Mouse (Mus musculus) heart, embryonic 13.5 days (tissue): Measurements from ENCODE around the gene Pramef25. TPM values are rescaled to one million over a fixed set of nuclear protein-coding genes. Genes with fewer than 3 reads are reported as not detected.
"Not testable (repeated sequence)": the region's sequence is repeated elsewhere in the genome, so short reads cannot be mapped to it uniquely, and the experiment has no call there.

Experiments used
- ATAC-seq: fragments of 200-750 bp; cut with Nextera tagmentation; 2 replicates; pipeline ENCODE4 v1.8.0; 2017; ENCODE audit warnings: moderate TSS enrichment; ENCODE audit not compliant: insufficient number of reproducible peaks, low FRiP score, low TSS enrichment; ENCODE audit errors: extremely low read depth
- H3K27ac ChIP-seq: fragments of 300-500 bp; sonication (generic); replicated peaks from 2 replicates; pipeline ENCODE4 v1.5.1; 2015; ENCODE audit warnings: moderate library complexity, mild to moderate bottlenecking, inconsistent platforms
- H3K27me3 ChIP-seq: fragments of 300-500 bp; sonication (generic); replicated peaks from 2 replicates; pipeline ENCODE4 v1.6.1; 2015; ENCODE audit warnings: mild to moderate bottlenecking, inconsistent platforms
- H3K36me3 ChIP-seq: fragments of 300-500 bp; sonication (generic); 2 replicates; pipeline ENCODE4 v1.6.1; 2015; ENCODE audit warnings: mild to moderate bottlenecking, inconsistent platforms
- H3K4me1 ChIP-seq: fragments of 300-500 bp; sonication (generic); 2 replicates; pipeline ENCODE4 v1.6.1; 2015; ENCODE audit warnings: inconsistent platforms
- H3K4me2 ChIP-seq: fragments of 300-500 bp; sonication (generic); 2 replicates; pipeline ENCODE4 v1.6.1; 2015; ENCODE audit warnings: inconsistent platforms, mild to moderate bottlenecking, moderate library complexity
- H3K4me3 ChIP-seq: fragments of 300-500 bp; sonication (generic); 2 replicates; pipeline ENCODE4 v1.5.1; 2015; ENCODE audit warnings: moderate library complexity, mild to moderate bottlenecking, inconsistent platforms
- H3K9ac ChIP-seq: fragments of 300-500 bp; sonication (generic); 2 replicates; pipeline ENCODE4 v1.6.1; 2015; ENCODE audit warnings: inconsistent platforms, mild to moderate bottlenecking, moderate library complexity
- H3K9me3 ChIP-seq: fragments of 300-500 bp; sonication (generic); 2 replicates; pipeline ENCODE4 v1.6.1; 2016; ENCODE audit warnings: inconsistent platforms
- WGBS: fragments of 180-500 bp; shearing (Covaris S2); methylation state at CpG from one replicate; pipeline ENCODE4 v1.1.7; 2015; ENCODE audit warnings: mixed read lengths; 5-methylcytosine and 5-hydroxymethylcytosine counted together
- polyA plus RNA-seq: library from polyadenylated mRNA; unstranded; fragments of >200 nt; fragmentation: Nextera tagmentation; extraction: Ambion mirVana; gene quantifications from 2 replicates; pipeline ENCODE4 v1.2.1, GENCODE M21; 2015

The Pramef25 gene
- not detected in 2 replicates for polyA plus RNA-seq

DNA sequence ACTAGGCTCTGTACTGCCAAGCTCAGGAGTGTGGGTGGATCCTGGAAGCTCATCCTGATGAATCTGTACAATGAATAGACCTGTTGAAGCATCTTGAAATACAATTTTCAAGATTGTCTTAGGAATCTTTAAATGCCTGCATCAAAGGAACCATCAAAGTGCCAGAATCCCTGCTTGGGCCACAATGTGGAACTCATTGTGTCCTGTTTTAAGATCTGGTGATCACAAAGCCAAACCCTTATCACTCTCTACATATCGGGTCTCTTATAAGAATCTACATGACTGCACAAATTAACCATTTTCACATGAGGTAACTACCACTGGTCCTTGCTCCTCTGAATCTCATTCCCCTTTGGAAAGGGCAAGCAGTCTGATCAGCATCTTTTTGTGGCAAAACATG lies at the start of gene Pramef25:
Gene Pramef25, minus strand, starts transcription at position 101 of the 400 bp plus-strand sequence.
- H3K9me3 ChIP-seq, result peaks cover 24% of the 10 kb centered on the region
- not testable (repeated sequence) for H3K27ac ChIP-seq, H3K36me3 ChIP-seq, H3K4me3 ChIP-seq, H3K4me1 ChIP-seq, H3K4me2 ChIP-seq, ATAC-seq, H3K9ac ChIP-seq, H3K27me3 ChIP-seq
- WGBS, result 71% methylated on average over 1 of the region's 1 CpGs

DNA sequence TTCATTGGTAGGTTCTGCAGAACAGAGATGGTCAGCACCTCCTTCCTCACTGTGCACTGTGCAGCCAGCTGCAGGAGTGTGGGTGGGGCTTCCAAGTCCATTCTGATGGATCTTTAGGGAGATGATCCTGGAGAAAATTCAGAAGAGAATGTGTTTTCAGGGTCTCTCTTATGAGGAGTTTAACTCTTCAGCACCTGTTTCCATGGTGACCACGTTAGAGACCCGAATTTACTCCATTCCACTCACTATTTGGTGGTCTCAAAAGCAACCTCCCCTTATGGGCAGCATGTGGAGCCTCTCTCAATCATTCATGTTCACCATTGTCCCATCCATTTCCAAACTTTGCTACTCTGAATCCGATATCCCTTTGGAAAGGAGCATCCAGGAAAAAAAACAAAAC lies 43.5 kb upstream of the Pramef25 start, which contains the start of gene Pramef17:
Gene Pramef17, minus strand, starts transcription at position 101 of the 400 bp plus-strand sequence.
- not testable (repeated sequence) for H3K9ac ChIP-seq, H3K36me3 ChIP-seq, H3K27ac ChIP-seq, H3K4me1 ChIP-seq, H3K4me2 ChIP-seq, H3K27me3 ChIP-seq, ATAC-seq, H3K4me3 ChIP-seq
- WGBS, result 41% methylated on average over 3 of the region's 3 CpGs
- H3K9me3 ChIP-seq, result peaks cover 11% of the 10 kb centered on the region; the same call in 1 of the 2 replicates

DNA sequence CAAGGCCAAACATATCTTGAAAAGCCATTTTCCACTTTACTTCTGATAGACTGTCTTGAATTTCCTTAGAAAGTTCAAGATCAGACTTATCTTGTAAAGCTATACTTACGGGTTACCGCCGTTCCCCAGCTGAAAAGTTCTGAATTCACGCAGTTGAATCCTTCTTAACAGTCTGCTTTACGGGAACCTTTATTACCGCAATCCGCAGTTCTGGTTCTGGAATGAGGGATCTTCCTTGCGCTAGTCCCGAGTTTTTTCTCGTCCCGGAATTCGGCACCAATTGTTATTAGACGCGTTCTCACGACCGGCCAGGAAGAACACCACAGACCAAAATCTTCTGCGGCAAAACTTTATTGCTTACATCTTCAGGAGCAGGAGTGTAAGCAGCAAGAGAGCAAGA lies 37.3 kb upstream of the Pramef25 start:
- H3K4me2 ChIP-seq, H3K27ac ChIP-seq, H3K27me3 ChIP-seq, H3K4me1 ChIP-seq, H3K9ac ChIP-seq, H3K4me3 ChIP-seq, H3K36me3 ChIP-seq, H3K9me3 ChIP-seq, ATAC-seq: not testable (repeated sequence)
- WGBS, result 89% methylated on average over 16 of the region's 17 CpGs

DNA sequence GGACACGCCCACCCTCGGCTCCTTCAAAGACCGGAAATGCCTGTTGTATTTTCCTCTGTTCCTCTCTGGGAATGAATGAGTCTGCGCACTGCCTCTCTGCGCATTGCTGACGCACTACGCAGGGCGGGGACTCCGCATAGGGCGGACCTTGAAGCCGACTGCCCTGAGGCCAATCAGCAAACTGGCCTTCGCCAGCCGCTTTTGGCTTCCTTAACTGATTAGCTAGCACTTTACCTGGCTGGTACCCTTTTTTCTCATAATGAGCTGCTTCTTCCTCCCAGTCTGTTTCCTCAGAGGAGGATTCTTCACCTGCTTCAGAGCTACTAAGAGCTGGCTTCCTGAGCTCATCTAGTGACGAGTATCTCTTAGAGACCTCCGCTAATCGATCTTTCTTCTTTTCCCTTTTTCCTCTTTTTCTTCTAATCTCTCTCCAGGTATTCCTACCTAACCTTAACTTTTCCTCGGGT lies 36.7 kb upstream of the Pramef25 start:
- H3K27me3 ChIP-seq, H3K36me3 ChIP-seq, H3K4me1 ChIP-seq, H3K4me2 ChIP-seq, H3K9ac ChIP-seq, ATAC-seq, H3K9me3 ChIP-seq, H3K4me3 ChIP-seq, H3K27ac ChIP-seq: not testable (repeated sequence)
- 86% methylated on average over 13 of the region's 17 CpGs for WGBS

GRCm38 (mm10) chr4:143985733-143986132 lies 34.9 kb upstream of the Pramef25 start:
- H3K4me1 ChIP-seq, H3K36me3 ChIP-seq, H3K27me3 ChIP-seq, H3K27ac ChIP-seq, H3K4me2 ChIP-seq, H3K9ac ChIP-seq, H3K9me3 ChIP-seq, H3K4me3 ChIP-seq, ATAC-seq: not testable (repeated sequence)
- WGBS, result 77% methylated on average over 4 of the region's 9 CpGs

GRCm38 (mm10) chr4:143985165-143985564 lies 34.3 kb upstream of the Pramef25 start:
- no CpG with 5 or more reads among the region's 7 CpGs for WGBS
- H3K9ac ChIP-seq, H3K4me3 ChIP-seq, H3K27ac ChIP-seq, ATAC-seq, H3K9me3 ChIP-seq, H3K4me1 ChIP-seq, H3K4me2 ChIP-seq, H3K36me3 ChIP-seq, H3K27me3 ChIP-seq: not testable (repeated sequence)

- H3K27me3 ChIP-seq, H3K4me3 ChIP-seq, H3K27ac ChIP-seq, H3K4me1 ChIP-seq, H3K9ac ChIP-seq, H3K36me3 ChIP-seq, H3K9me3 ChIP-seq, H3K4me2 ChIP-seq, ATAC-seq: not testable (repeated sequence)
- 57% methylated on average over 1 of the region's 1 CpGs for WGBS
Observed at GRCm38 (mm10) chr4:143983446-143983845, 32.6 kb upstream of the Pramef25 start.

- ATAC-seq, H3K4me2 ChIP-seq, H3K27ac ChIP-seq, H3K9ac ChIP-seq, H3K36me3 ChIP-seq, H3K4me1 ChIP-seq, H3K27me3 ChIP-seq, H3K4me3 ChIP-seq: not testable (repeated sequence)
- WGBS, result 53% methylated on average over 2 of the region's 2 CpGs
- peaks cover 11% of the 10 kb centered on the region; the same call in 1 of the 2 replicates for H3K9me3 ChIP-seq
Observed at GRCm38 (mm10) chr4:143966850-143967249, 16.0 kb upstream of the Pramef25 start, which contains the start of gene Gm13101. Gm13101 (minus strand) TSS chr4:143966950.

- not testable (repeated sequence) for H3K9ac ChIP-seq, H3K36me3 ChIP-seq, H3K27ac ChIP-seq, H3K4me3 ChIP-seq, H3K27me3 ChIP-seq, H3K9me3 ChIP-seq, H3K4me1 ChIP-seq, ATAC-seq, H3K4me2 ChIP-seq
- 77% methylated on average over 1 of the region's 1 CpGs for WGBS
Observed at GRCm38 (mm10) chr4:143900280-143900679, 50.5 kb downstream of the Pramef25 start, which contains the start of gene Pramef6. Pramef6 (minus strand) TSS chr4:143900380.

Other genes starting within 250 kb of the Pramef25 start
- not detected in 2 replicates for gene Gm13089, start 248.3 kb downstream of the Pramef25 start, polyA plus RNA-seq
- gene Gm13078, start 231.6 kb downstream of the Pramef25 start, polyA plus RNA-seq, result not detected in 2 replicates
- not detected in 2 replicates for gene Gm13023, start 161.7 kb downstream of the Pramef25 start, polyA plus RNA-seq
- not detected in 2 replicates for gene Gm13084, start 134.9 kb downstream of the Pramef25 start, polyA plus RNA-seq
- gene Gm13103, start 104.5 kb downstream of the Pramef25 start, polyA plus RNA-seq, result not detected in 2 replicates
- gene Pramef6, start 50.6 kb downstream of the Pramef25 start, polyA plus RNA-seq, result not detected in 2 replicates
- gene Gm13101, start 15.9 kb upstream of the Pramef25 start, polyA plus RNA-seq, result not detected in 2 replicates
- not detected in 2 replicates for gene Pramef17, start 43.4 kb upstream of the Pramef25 start, polyA plus RNA-seq
- gene Pramel4, start 108.1 kb upstream of the Pramef25 start, polyA plus RNA-seq, result not detected in 2 replicates
- gene Gm13102, start 155.5 kb upstream of the Pramef25 start, polyA plus RNA-seq, result not detected in 2 replicates
- gene Oog3, start 211.6 kb upstream of the Pramef25 start, polyA plus RNA-seq, result not detected in 2 replicates
- not detected in 2 replicates for gene Oog2, start 239.7 kb upstream of the Pramef25 start, polyA plus RNA-seq